Mouse (Mus musculus): ENCODE data around the gene Hscb. TPM values are rescaled to one million over a fixed set of nuclear protein-coding genes. Genes with fewer than 3 reads are reported as not detected.

Gene Hscb
- polyA plus RNA-seq (2012; fragmentation: generic; extraction: Trizol): 10 to 100 TPM in 1 of 2 experiments, 1 to 10 TPM in 1; 6.4 to 31.9 TPM

GRCm38 (mm10) chr5:110839678-110840365, at the start of gene Hscb, which contains the start of gene Chek2:
Gene Hscb, minus strand, starts transcription at chr5:110839777.
Gene Chek2, plus strand, starts transcription at chr5:110839979.

GRCm38 (mm10) chr5:110879584-110880374, 40.2 kb upstream of the Hscb start, which contains the start of gene Ttc28:
Gene Ttc28, plus strand, starts transcription at chr5:110879803.

GRCm38 (mm10) chr5:110809667-110810325, 29.8 kb downstream of the Hscb start, which contains the start of gene Ulk1:
Gene Ulk1, minus strand, starts transcription at chr5:110810097.

GRCm38 (mm10) chr5:110779998-110780760, 59.4 kb downstream of the Hscb start, which contains the start of gene Pus1:
Gene Pus1, minus strand, starts transcription at chr5:110780659.

Other genes starting within 250 kb of the Hscb start
- gene Noc4l, start 186.4 kb downstream of the Hscb start, polyA plus RNA-seq (2012; fragmentation: generic; extraction: Trizol): 10 to 100 TPM; 20.7 to 51.2 TPM
- gene Ddx51, start 186.3 kb downstream of the Hscb start, polyA plus RNA-seq (2012; fragmentation: generic; extraction: Trizol): 1 to 10 TPM; 7.6 to 9.1 TPM
- 10 to 100 TPM in 1 of 2 experiments, 1 to 10 TPM in 1; 2.8 to 21.7 TPM for gene Ep400, start 69.1 kb downstream of the Hscb start, polyA plus RNA-seq (2012; fragmentation: generic; extraction: Trizol)
- gene Pus1, start 59.1 kb downstream of the Hscb start, polyA plus RNA-seq (2012; fragmentation: generic; extraction: Trizol): 10 to 100 TPM; 18.5 to 29.9 TPM
- 10 to 100 TPM in 1 of 2 experiments, 1 to 10 TPM in 1; 3.4 to 23.4 TPM for gene Ulk1, start 29.7 kb downstream of the Hscb start, polyA plus RNA-seq (2012; fragmentation: generic; extraction: Trizol)
- 1 to 10 TPM; 1.1 to 8.3 TPM for gene Chek2, start 202 bp upstream of the Hscb start, polyA plus RNA-seq (2012; fragmentation: generic; extraction: Trizol)
- gene Ttc28, start 40.0 kb upstream of the Hscb start, polyA plus RNA-seq (2012; fragmentation: generic; extraction: Trizol): 10 to 100 TPM in 1 of 2 experiments, 1 to 10 TPM in 1; 1.1 to 11.3 TPM

Measured in C3H10T1/2 (cell line).